Mouse (Mus musculus) heart, postnatal 0 days (tissue): Measurements from ENCODE around the gene Fut2.

Source experiments
- CTCF ChIP-seq: IDR thresholded peaks from 2 replicates; pipeline ENCODE4 v1.5.1; 2016; ENCODE audit warnings: antibody characterized with exemption, control low read depth, low read depth
- EP300 ChIP-seq: IDR thresholded peaks from 2 replicates; pipeline ENCODE4 v1.6.1; 2016; ENCODE audit warnings: antibody characterized with exemption, low read depth

DNA sequence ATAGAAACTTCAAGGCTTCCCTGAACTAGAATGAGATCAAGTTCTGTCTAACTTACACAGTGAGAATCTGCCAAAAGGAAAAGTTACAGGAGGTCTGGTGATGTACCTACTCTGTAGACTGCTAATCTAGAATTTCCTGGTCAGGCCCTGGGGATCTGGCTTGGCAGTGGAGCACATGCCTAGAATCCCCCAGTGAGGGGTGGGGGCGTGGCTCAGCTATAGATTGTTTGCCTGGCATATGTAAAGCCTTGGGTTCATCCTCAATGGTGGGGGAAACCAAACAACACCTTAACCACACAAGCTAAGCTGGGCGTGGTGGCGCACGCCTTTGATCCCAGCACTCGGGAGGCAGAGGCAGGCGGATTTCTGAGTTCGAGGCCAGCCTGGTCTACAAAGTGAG, 31.7 kb upstream of the Fut2 start:
- TF ChIP-seq CTCF (no peak), EP300 (no peak)
